Comparison of ENCODE assay signal across 7 mouse cellular contexts in the genomic region with DNA sequence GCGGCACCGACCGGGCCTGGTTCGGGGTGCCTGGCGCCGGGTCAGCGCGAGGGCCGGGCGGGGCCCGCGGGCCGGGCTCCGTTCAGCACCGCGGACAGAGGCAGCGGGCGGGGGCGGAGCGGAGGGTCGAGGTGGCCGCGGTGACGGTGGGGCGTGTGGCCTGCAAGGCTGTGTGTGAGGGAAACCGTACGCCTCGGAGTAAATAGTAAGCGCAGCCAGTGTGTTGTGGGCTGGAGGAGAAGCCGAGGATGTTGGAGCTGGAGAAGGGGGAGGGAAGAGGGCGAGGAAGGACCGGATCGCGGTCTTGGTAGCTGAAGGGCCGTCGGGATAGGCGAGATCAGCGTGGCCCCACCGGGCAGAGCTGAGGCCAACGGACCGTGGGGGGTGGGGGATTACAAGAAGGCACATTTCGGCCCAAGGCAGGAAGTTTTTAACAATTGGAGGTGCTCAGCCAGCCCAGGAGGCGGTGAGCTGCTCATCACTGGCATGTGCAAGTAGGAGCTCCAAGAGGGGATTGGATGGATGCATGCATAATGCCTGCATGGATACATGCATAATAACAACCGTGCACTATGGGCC. TPM values are rescaled to one million over a fixed set of nuclear protein-coding genes. Genes with fewer than 3 reads are reported as not detected.
DNase-seq lines count a peak whose midpoint lies in the region; ATAC-seq and TF ChIP-seq lines count a peak whose summit lies in the region.

No protein-coding gene starts in this region.

- H3K4me3 ChIP-seq in gastrocnemius, adult 2 months, result peak overlapping the region; percentile 59
- H3K4me3 ChIP-seq in intestine, embryonic 14.5 days (ENCODE audit: low read depth, low read length), result peak overlapping the region; percentile 50

- no peaks in the 10 kb centered on the region for H3K36me3 ChIP-seq in intestine, embryonic 14.5 days (ENCODE audit: control insufficient read depth, insufficient read depth, low read length)

- peaks cover 8% of the 10 kb centered on the region; the same call in 1 of the 2 replicates for H3K4me1 ChIP-seq in intestine, embryonic 14.5 days (replicated peaks; ENCODE audit: control insufficient read depth, insufficient read depth, low read length)

- no peak overlapping the region for H3K27ac ChIP-seq in gastrocnemius, adult 2 months
- no peak overlapping the region for H3K27ac ChIP-seq in intestine, embryonic 14.5 days (ENCODE audit: low read depth)

- no peaks in the 10 kb centered on the region for H3K9me3 ChIP-seq in intestine, embryonic 14.5 days (ENCODE audit: control insufficient read depth, low read length)

- peak; percentile 80 for ATAC-seq in intestine, embryonic 14.5 days (replicated peaks; ENCODE audit: low FRiP score, low TSS enrichment, low read depth)
- ATAC-seq in megakaryocyte-erythroid progenitor cell, adult 5-6 weeks (replicated peaks; ENCODE audit: low FRiP score, low TSS enrichment, poor library complexity, severe bottlenecking), result peak; percentile 75

- peaks cover 60% of the 10 kb centered on the region for H3K27me3 ChIP-seq in intestine, embryonic 14.5 days (replicated peaks; ENCODE audit: control insufficient read depth, insufficient read depth, low read length)

- TF ChIP-seq CTCF in gastrocnemius, adult 2 months (IDR thresholded peaks at IDR 0.05), result no peak

- H3K4me2 ChIP-seq in intestine, embryonic 14.5 days (ENCODE audit: low read length), result peak overlapping the region; percentile 80

- intact Hi-C loops in gastrocnemius, adult 2 months (cut with DNase I), result no loop called here
- intact Hi-C loops in left cerebral cortex, postnatal 4 days (cut with DNase I), result no loop called here

- no peak overlapping the region for H3K9ac ChIP-seq in intestine, embryonic 14.5 days (ENCODE audit: low read length)

- peak; percentile 77 for DNase-seq in adrenal gland, postnatal 25 days
- peak; percentile 78 to 81 for DNase-seq in cerebellum, postnatal 36 days
- DNase-seq in gastrocnemius, adult 2 months, result peak; percentile 78
- DNase-seq in intestine, embryonic 14.5 days (ENCODE audit: low spot score), result peak; percentile 89
- DNase-seq in left cerebral cortex, postnatal 4 days, result peak; percentile 64
- peak; percentile 62 for DNase-seq in right cerebral cortex, postnatal 25 days

- WGBS in intestine, embryonic 14.5 days, result 2% methylated on average over 40 of the region's 44 CpGs

RNA-seq across cellular contexts. Expression of a gene that starts 0.6 kb away (rescaled TPM):
- 1.9 and 2.3 TPM in 2 replicates for total RNA-seq in adrenal gland, postnatal 25 days (2021)
- total RNA-seq in gastrocnemius, adult 2 months (2021), result not detected
- polyA plus RNA-seq in intestine, embryonic 14.5 days (2014; fragmentation: Nextera tagmentation; extraction: Ambion mirVana), result 0.28 and 0.55 TPM in 2 replicates
- total RNA-seq in left cerebral cortex, postnatal 4 days (2021), result 100 to 1,000 TPM; 110 to 114 TPM
- total RNA-seq in megakaryocyte-erythroid progenitor cell, adult 5-6 weeks (2014; fragmentation: Nextera tagmentation), result not detected in 2 replicates
- total RNA-seq in megakaryocyte-erythroid progenitor cell, adult 5-6 weeks (2017), result 0.05 TPM in 1 of 2 replicates, not detected in the other

RNA-seq across cellular contexts. Expression of a gene that starts 24.9 kb away (rescaled TPM):
- 21.8 and 24.0 TPM in 2 replicates for total RNA-seq in adrenal gland, postnatal 25 days (2021)
- total RNA-seq in gastrocnemius, adult 2 months (2021), result 10 to 100 TPM in 1 of 2 experiments, 1 to 10 TPM in 1; 9.9 to 21.3 TPM
- polyA plus RNA-seq in intestine, embryonic 14.5 days (2014; fragmentation: Nextera tagmentation; extraction: Ambion mirVana), result 22.8 and 23.0 TPM in 2 replicates
- 1 to 10 TPM; 2.5 to 3.4 TPM for total RNA-seq in left cerebral cortex, postnatal 4 days (2021)
- not detected in 2 replicates for total RNA-seq in megakaryocyte-erythroid progenitor cell, adult 5-6 weeks (2014; fragmentation: Nextera tagmentation)
- 1.4 TPM in 1 of 2 replicates, not detected in the other for total RNA-seq in megakaryocyte-erythroid progenitor cell, adult 5-6 weeks (2017)

RNA-seq across cellular contexts. Expression of a gene that starts 40.1 kb away (rescaled TPM):
- not detected in 2 replicates for total RNA-seq in adrenal gland, postnatal 25 days (2021)
- not detected for total RNA-seq in gastrocnemius, adult 2 months (2021)
- polyA plus RNA-seq in intestine, embryonic 14.5 days (2014; fragmentation: Nextera tagmentation; extraction: Ambion mirVana), result not detected in 2 replicates
- total RNA-seq in left cerebral cortex, postnatal 4 days (2021), result not detected
- total RNA-seq in megakaryocyte-erythroid progenitor cell, adult 5-6 weeks (2014; fragmentation: Nextera tagmentation), result not detected in 2 replicates
- not detected in 2 replicates for total RNA-seq in megakaryocyte-erythroid progenitor cell, adult 5-6 weeks (2017)

RNA-seq across cellular contexts. Expression of a gene that starts 43.5 kb away (rescaled TPM):
- 159 and 181 TPM in 2 replicates for total RNA-seq in adrenal gland, postnatal 25 days (2021)
- total RNA-seq in gastrocnemius, adult 2 months (2021), result 10 to 100 TPM; 25.8 to 27.8 TPM
- polyA plus RNA-seq in intestine, embryonic 14.5 days (2014; fragmentation: Nextera tagmentation; extraction: Ambion mirVana), result 12.8 and 13.2 TPM in 2 replicates
- 10 to 100 TPM; 23.3 to 24.2 TPM for total RNA-seq in left cerebral cortex, postnatal 4 days (2021)
- total RNA-seq in megakaryocyte-erythroid progenitor cell, adult 5-6 weeks (2014; fragmentation: Nextera tagmentation), result 9.0 and 9.9 TPM in 2 replicates
- 4.4 and 10.3 TPM in 2 replicates for total RNA-seq in megakaryocyte-erythroid progenitor cell, adult 5-6 weeks (2017)

RNA-seq across cellular contexts. Expression of a gene that starts 46.5 kb away (rescaled TPM):
- 39.8 and 39.9 TPM in 2 replicates for total RNA-seq in adrenal gland, postnatal 25 days (2021)
- 1 to 10 TPM; 4.2 to 4.4 TPM for total RNA-seq in gastrocnemius, adult 2 months (2021)
- 39.2 and 47.1 TPM in 2 replicates for polyA plus RNA-seq in intestine, embryonic 14.5 days (2014; fragmentation: Nextera tagmentation; extraction: Ambion mirVana)
- total RNA-seq in left cerebral cortex, postnatal 4 days (2021), result 10 to 100 TPM; 27.9 to 28.7 TPM
- 15.9 and 23.0 TPM in 2 replicates for total RNA-seq in megakaryocyte-erythroid progenitor cell, adult 5-6 weeks (2014; fragmentation: Nextera tagmentation)
- total RNA-seq in megakaryocyte-erythroid progenitor cell, adult 5-6 weeks (2017), result 10.1 and 14.7 TPM in 2 replicates

Comparison
In these comparisons a context has a peak if more than half of its experiments do, and no peak if none do; other contexts are left out.
1. RNA of a gene that starts 0.6 kb away (total RNA-seq): 110 to 114 TPM in left cerebral cortex, postnatal 4 days; 1.9 to 2.3 TPM in adrenal gland, postnatal 25 days, 0.05 TPM in megakaryocyte-erythroid progenitor cell, adult 5-6 weeks and not detected in gastrocnemius, adult 2 months; every median in the first group is over 10 times any median in the second.
2. Peak in every context shown above with its lines, with median percentiles within 50 percentile points of each other: DNase-seq.